Mouse (Mus musculus) lung, postnatal 10 days (tissue): ENCODE measurements around the gene Olfr1380.
"Not testable (repeated sequence)": the region's sequence is repeated elsewhere in the genome, so short reads cannot be mapped to it uniquely, and the experiment has no call there.

Experiments
- DNase-seq: peaks from one replicate; pipeline ENCODE4 v3.0.0; 2021

The Olfr1380 gene

GRCm38 (mm10) chr11:49556578-49556977 lies at the start of gene Olfr1380:
Gene Olfr1380, plus strand, starts transcription at chr11:49556878.
- not testable (repeated sequence) for DNase-seq

GRCm38 (mm10) chr11:49518086-49518485 lies 38.6 kb upstream of the Olfr1380 start:
- DNase-seq = no peak

- no peak for DNase-seq
These were observed 37.3 kb upstream of the Olfr1380 start, which contains the start of gene Olfr1383 for GRCm38 (mm10) chr11:49519348-49519747. Gene Olfr1383, plus strand, starts transcription at chr11:49519648.

- DNase-seq = no peak
These were observed 28.7 kb upstream of the Olfr1380 start, which contains the start of gene Olfr1382 for GRCm38 (mm10) chr11:49527947-49528346. Gene Olfr1382, plus strand, starts transcription at chr11:49528247.

GRCm38 (mm10) chr11:49532761-49533160 lies 23.9 kb upstream of the Olfr1380 start:
- DNase-seq = no peak

- DNase-seq = not testable (repeated sequence)
These were observed 20.0 kb upstream of the Olfr1380 start for GRCm38 (mm10) chr11:49536631-49537030.

- DNase-seq = not testable (repeated sequence)
These were observed 13.5 kb upstream of the Olfr1380 start, which contains the start of gene Olfr1381 for GRCm38 (mm10) chr11:49543149-49543548. Gene Olfr1381, plus strand, starts transcription at chr11:49543449.

GRCm38 (mm10) chr11:49554033-49554432 lies 2.6 kb upstream of the Olfr1380 start:
- not testable (repeated sequence) for DNase-seq

- not testable (repeated sequence) for DNase-seq
These were observed 18.4 kb downstream of the Olfr1380 start for GRCm38 (mm10) chr11:49575054-49575453.

GRCm38 (mm10) chr11:49580452-49580851 lies 23.8 kb downstream of the Olfr1380 start:
- DNase-seq = not testable (repeated sequence)

- no peak for DNase-seq
These were observed 33.5 kb downstream of the Olfr1380 start for GRCm38 (mm10) chr11:49590213-49590612.

- DNase-seq = not testable (repeated sequence)
These were observed 40.5 kb downstream of the Olfr1380 start for GRCm38 (mm10) chr11:49597149-49597548.

GRCm38 (mm10) chr11:49608306-49608705 lies 51.6 kb downstream of the Olfr1380 start:
- DNase-seq = not testable (repeated sequence)

- DNase-seq = peak; percentile 37
These were observed 52.5 kb downstream of the Olfr1380 start, which contains the start of gene Flt4 for GRCm38 (mm10) chr11:49608938-49609867. Gene Flt4, plus strand, starts transcription at chr11:49609263.

- peak; percentile 68 for DNase-seq
These were observed 53.5 kb downstream of the Olfr1380 start for GRCm38 (mm10) chr11:49609868-49610824.

GRCm38 (mm10) chr11:49611349-49611748 lies 54.7 kb downstream of the Olfr1380 start:
- not testable (repeated sequence) for DNase-seq

GRCm38 (mm10) chr11:49612154-49612553 lies 55.5 kb downstream of the Olfr1380 start:
- no peak for DNase-seq

GRCm38 (mm10) chr11:49613349-49613748 lies 56.7 kb downstream of the Olfr1380 start:
- DNase-seq = peak; percentile 62
